Mouse (Mus musculus) left cerebral cortex, postnatal 10 days (tissue): ENCODE data around the gene Elane. TPM values are rescaled to one million over a fixed set of nuclear protein-coding genes. Genes with fewer than 3 reads are reported as not detected.

Experiments used
- DNase-seq, 2 experiments: peaks; one replicate each; pipeline ENCODE4 v3.0.0; 2021 to 2022; ENCODE audit warnings: low spot score in 2 of 2, mixed read lengths in 1 of 2; ENCODE audit errors: extremely low spot score in 1 of 2
- intact Hi-C: fragments of 180-260 bp; cut with DNase I; formaldehyde crosslinking; loops from one replicate; pipeline ENCODE4 v1.15.1; 2025
- total RNA-seq, 2 experiments: library from RNA; stranded (reverse); gene quantifications; 2 replicates each; pipeline ENCODE4 v1.2.3; 2021

Gene Elane
- total RNA-seq, 2 experiments from 2014 or later, result not detected

DNA sequence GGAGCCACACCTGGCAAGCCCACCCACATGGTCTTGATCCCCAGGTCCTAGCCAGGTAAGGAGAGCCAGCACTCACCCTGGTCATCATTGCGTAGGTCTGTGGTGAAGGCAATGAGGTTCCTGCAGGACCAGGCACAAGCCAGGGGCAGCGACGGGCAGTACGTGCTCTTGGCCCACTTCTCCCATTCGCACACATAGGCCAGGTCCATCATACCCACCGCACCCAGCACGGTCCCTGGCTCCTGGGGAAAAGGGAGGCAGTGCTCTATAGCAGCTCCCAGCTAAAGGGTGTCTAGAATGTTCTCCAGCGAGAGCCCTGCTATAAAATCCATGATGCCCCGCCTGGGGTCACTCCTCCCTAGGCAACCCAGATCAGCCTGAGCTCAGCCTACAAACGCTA is 21.4 kb downstream of the Elane start:
- intact Hi-C loops, result no loop called here
- DNase-seq, result no peak

DNA sequence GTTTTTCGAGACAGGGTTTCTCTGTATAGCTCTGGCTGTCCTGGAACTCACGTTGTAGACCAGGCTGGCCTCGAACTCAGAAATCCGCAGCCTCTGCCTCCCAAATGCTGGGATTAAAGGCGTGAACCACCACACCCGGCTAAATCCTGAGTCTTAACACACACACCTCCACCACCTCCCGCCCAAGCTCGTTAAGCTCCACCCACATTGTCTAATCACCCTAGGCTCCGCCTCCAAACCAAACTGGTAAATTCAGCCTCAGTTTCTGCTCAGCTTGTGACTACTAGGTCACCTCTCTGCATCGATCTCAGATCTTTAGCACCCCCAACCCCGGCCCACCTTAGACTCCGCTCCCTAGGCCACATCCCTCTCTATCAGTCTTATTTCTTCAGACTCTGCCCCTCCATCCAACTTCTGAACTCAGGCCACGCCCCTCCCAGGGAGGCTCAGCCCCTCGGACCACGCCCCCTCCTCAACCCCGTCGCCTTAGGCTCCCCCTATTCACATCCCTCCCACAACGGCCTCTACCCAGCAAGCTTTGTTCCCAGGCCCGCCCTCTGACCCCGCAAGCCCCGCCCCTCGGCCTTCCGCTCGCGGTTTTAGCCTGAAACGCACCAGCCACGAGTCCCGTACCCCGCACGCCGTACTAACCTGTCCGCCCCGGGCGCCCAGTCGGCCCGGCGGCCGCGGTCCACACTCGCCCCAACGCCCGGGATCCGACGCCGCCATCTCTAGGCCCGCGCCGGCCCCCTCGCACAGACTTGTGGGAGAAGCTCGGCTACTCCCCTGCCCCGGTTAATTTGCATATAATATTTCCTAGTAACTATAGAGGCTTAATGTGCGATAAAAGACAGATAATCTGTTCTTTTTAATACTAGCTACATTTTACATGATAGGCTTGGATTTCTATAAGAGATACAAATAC is 22.4 kb downstream of the Elane start, which contains the start of gene Med16:
Gene Med16 (minus strand): TSS at position 757 of the 925 bp plus-strand sequence.
- intact Hi-C loops, result no loop called here
- DNase-seq, result peak; percentile 90 to 97

GRCm38 (mm10) chr10:79909092-79909922 is 23.3 kb downstream of the Elane start:
- DNase-seq, result peak in 1 of 2 experiments; percentile 72

DNA sequence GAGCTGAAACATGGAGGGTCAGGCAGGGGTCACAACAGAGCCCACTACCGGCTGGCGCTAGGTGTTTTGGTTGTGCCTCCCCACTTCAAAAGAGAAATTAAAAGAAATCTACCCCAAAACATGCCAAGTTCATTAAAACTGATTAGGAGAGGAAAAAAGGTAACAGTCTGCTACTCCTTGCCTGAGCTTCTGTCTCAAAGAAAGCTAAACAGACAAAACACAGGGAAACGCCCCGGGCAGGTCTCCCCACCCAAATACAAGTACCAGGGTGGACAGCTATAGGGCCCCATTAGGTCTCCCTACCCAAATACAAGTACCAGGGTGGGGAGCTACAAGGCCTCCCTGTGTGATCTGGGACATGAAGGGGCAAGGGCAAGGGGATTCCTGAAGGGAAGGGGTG is 24.5 kb downstream of the Elane start, which contains the start of gene Gm26602:
Gene Gm26602 (plus strand): TSS at position 301 of the 400 bp plus-strand sequence.
- DNase-seq, result no peak
- intact Hi-C loops, result no loop called here

More at GRCm38 (mm10) chr10:79909092-79909922, 23.3 kb downstream of the Elane start:
- intact Hi-C loops, result no loop called here

GRCm38 (mm10) chr10:79912412-79912811 is 26.4 kb downstream of the Elane start:
- peak in 1 of 2 experiments; percentile 44 for DNase-seq
- intact Hi-C loops, result no loop called here

GRCm38 (mm10) chr10:79914131-79914947 is 28.3 kb downstream of the Elane start:
- intact Hi-C loops, result no loop called here
- no peak for DNase-seq

- DNase-seq, result no peak
- intact Hi-C loops, result no loop called here
Measured at GRCm38 (mm10) chr10:79914948-79915596, 29.0 kb downstream of the Elane start.

DNA sequence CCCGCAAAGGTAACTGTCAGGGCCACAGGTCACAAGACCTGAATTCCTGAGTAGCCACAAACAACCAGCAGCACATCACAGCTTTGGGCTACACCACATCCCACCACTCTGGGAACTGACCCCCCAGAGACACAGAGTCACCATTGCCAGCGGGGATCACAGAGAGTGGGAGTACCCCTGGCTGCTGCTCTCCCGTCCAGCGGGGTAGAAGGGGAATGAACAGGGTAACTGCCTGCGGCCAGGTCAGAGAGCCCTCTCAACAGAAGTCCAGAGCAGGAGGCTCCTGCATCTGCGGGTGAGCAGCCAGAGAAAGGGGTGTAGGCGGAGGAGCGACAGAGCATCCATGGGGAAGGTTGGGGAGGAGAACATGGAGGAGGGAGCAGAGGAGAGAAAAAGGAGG is 30.0 kb downstream of the Elane start:
- intact Hi-C loops, result no loop called here
- no peak for DNase-seq

DNA sequence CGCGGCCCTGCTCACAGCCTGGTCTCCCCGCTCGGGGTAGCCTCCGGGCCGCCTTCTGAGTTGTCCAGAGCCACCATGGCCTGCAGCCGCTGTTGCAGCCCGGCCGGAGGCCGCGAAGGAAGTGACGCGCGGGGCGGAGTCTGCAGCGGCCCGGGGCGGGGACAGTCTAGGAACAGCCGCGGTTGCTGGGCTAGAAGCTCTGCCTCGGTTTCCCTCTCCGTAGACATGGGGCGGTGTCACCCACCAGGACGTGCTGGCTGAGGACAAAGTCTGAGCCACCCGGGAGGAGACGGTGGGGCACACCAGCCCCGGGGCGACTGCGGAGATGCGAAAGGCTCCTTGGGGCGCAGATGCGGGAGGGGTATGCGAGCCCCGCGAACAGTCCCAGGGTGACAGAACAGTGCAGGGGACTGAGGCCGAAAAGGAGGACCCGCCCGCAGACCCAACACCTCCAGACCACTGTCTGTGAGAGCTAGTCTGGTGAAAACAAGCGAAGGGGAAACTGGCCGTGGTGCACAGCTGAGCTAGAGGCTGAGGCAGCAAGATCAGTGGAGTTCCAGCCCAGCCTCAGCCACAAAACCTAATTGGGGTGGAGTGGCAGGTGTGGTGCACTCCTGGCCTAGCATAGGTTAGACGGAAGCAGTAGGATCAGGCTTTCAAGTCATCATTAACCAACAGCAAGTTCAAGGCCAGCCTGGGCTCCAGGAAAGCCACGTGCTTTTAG is 30.9 kb downstream of the Elane start, which contains the start of gene Kiss1r:
Gene Kiss1r (plus strand): TSS at position 164 of the 724 bp plus-strand sequence.
- peak; percentile 76 to 93 for DNase-seq
- intact Hi-C loops, result no loop called here

DNA sequence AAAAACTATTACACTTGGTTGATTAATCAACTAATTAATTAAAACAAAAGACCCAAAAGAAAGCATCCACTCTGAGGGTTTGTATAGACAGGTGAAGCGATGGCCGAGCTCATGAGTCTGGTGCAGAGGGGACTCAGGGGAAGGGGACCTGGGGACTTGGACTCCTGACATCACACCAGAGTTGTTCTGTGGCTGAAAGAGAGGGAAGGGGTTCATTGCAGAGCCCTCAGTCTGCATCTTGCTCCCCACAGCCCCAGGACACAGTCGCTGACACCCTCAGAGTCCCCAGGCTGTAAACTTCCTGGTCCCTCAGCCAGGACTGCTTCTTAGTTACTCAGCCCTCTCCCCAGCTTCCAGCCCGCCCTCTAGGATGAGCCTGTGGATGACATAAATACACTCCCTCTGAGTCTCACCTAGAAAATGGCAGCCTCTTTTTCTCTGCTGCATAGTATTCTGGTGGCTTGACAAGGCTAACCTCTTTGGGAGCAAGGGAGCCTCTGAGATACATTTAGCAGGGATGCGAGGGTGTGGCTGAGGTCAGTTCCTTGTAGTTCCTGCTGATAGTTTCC is 31.6 kb downstream of the Elane start:
- intact Hi-C loops, result no loop called here
- no peak for DNase-seq

- intact Hi-C loops, result no loop called here
- DNase-seq, result no peak
Measured at GRCm38 (mm10) chr10:79918231-79919078, 32.4 kb downstream of the Elane start.

DNA sequence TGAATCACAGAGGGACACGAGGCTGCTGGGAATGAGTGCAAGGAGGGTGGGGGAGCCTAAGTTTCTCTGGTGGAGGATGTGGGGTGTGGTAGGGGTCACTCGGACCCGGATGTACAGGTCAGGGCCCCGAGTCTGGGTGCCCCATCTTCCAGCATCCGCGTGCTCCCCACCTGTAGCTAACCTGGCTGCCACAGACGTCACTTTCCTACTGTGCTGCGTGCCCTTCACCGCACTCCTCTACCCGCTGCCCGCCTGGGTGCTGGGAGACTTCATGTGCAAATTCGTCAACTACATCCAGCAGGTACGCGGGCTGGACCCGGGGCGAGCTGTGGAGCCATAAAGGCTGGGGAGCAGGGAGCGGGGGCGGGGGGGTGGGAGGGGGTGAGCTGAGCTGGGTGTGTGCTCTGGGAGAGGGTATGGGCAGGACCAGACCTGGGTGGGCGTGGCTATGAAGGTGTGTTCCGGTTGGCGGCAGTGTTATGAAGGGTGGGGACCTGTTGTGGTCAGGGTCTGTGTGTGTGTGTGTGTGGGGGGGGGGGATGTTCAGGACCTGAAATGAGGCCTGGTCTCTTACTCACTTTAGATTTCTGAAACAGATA is 33.3 kb downstream of the Elane start:
- intact Hi-C loops, result no loop called here
- no peak for DNase-seq

- no peak for DNase-seq
- intact Hi-C loops, result loop anchor here (5.0 kb wide), 1 partner anchor 33 kb away; the partner anchor contains the start of gene Elane
Measured at GRCm38 (mm10) chr10:79920056-79920890, 34.2 kb downstream of the Elane start.

DNA sequence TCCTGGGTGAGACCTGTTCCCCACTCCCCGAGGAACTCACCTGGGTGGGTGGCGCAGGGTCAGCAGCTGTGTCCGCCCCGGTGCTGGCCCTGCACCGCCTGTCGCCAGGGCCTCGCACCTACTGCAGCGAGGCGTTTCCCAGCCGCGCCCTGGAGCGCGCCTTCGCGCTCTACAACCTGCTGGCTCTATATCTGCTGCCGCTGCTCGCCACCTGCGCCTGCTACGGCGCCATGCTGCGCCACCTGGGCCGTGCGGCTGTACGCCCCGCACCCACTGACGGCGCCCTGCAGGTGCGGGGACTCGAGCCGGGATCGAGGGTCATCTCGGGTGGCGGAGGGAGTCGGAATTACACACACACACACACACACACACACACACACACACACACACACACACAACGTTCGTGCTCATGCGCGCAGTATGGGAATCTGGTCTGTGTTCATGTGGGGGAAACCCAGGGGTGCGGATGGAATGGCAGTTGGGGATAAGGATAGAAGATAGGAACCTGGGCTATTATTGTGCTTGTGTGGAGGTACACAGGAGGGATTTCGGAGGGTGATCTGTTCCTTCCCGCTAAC is 35.0 kb downstream of the Elane start, which contains the start of gene R3hdm4:
Gene R3hdm4 (minus strand): TSS at position 251 of the 578 bp plus-strand sequence.
- no peak for DNase-seq
- intact Hi-C loops, result loop anchor here (5.0 kb wide), 1 partner anchor 34 kb away; the partner anchor contains the start of gene Elane
